Mouse (Mus musculus): ENCODE data around the gene Rmnd5b. TPM values are rescaled to one million over a fixed set of nuclear protein-coding genes. Genes with fewer than 3 reads are reported as not detected.
A peak's percentile ranks its signal among the peaks of the same experiment; 100 is the strongest.
"Not testable (repeated sequence)": the region's sequence is repeated elsewhere in the genome, so short reads cannot be mapped to it uniquely, and the experiment has no call there.

Gene Rmnd5b
- polyA plus RNA-seq, 1 experiment from 2014 or later = 34.2 TPM

- peak overlapping the region; percentile 52 for H3K4me2 ChIP-seq (replicated peaks; ENCODE audit: low read depth)
- H3K27me3 ChIP-seq (replicated peaks; ENCODE audit: control insufficient read depth, insufficient read depth, low read length) = no peaks in the 10 kb centered on the region
- no peaks in the 10 kb centered on the region; the same call in 1 of the 2 replicates for H3K36me3 ChIP-seq (ENCODE audit: control insufficient read depth, insufficient read depth)
- H3K9ac ChIP-seq (ENCODE audit: low read depth, low read length) = 0 out of 2 replicates have a peak overlapping the region, but pooled peaks have one; percentile 17
- no peak overlapping the region; the same call in 1 of the 2 replicates for H3K4me3 ChIP-seq (ENCODE audit: low read depth, low read length)
- H3K9me3 ChIP-seq (ENCODE audit: control insufficient read depth) = no peaks in the 10 kb centered on the region
- H3K27ac ChIP-seq (ENCODE audit: low read depth, low read length) = peak overlapping the region; percentile 41
- TF ChIP-seq CTCF (IDR thresholded peaks at IDR 0.05; ENCODE audit: low read depth) = no peak
- ATAC-seq = no peak
- 0 out of 2 replicates have a peak, but pooled peaks cover 3% of the 10 kb centered on the region for H3K4me1 ChIP-seq (replicated peaks; ENCODE audit: control insufficient read depth, insufficient read depth, low read length)
- 15% methylated on average over 17 of the region's 17 CpGs for WGBS
These were observed 2.3 kb upstream of the Rmnd5b start for GRCm38 (mm10) chr11:51637971-51638414.

- WGBS = 4% methylated on average over 6 of the region's 6 CpGs
- Histone ChIP-seq H3K4me2 (replicated peaks; ENCODE audit: low read depth) (peak overlapping the region; percentile 75), H3K9me3 (ENCODE audit: control insufficient read depth) (no peaks in the 10 kb centered on the region), H3K27ac (ENCODE audit: low read depth, low read length) (peak overlapping the region; percentile 94), H3K36me3 (ENCODE audit: control insufficient read depth, insufficient read depth) (no peaks in the 10 kb centered on the region; the same call in 1 of the 2 replicates), H3K4me1 (replicated peaks; ENCODE audit: control insufficient read depth, insufficient read depth, low read length) (0 out of 2 replicates have a peak, but pooled peaks cover 3% of the 10 kb centered on the region), H3K4me3 (ENCODE audit: low read depth, low read length) (peak overlapping the region; percentile 81), H3K9ac (ENCODE audit: low read depth, low read length) (peak overlapping the region; percentile 74), H3K27me3 (replicated peaks; ENCODE audit: control insufficient read depth, insufficient read depth, low read length) (no peaks in the 10 kb centered on the region)
- peak; percentile 77 for TF ChIP-seq CTCF (IDR thresholded peaks at IDR 0.05; ENCODE audit: low read depth)
- peak; percentile 59 for ATAC-seq
These were observed 608 bp upstream of the Rmnd5b start for GRCm38 (mm10) chr11:51636323-51636684.

GRCm38 (mm10) chr11:51635127-51635524, 570 bp downstream of the Rmnd5b start:
- Histone ChIP-seq H3K9ac (ENCODE audit: low read depth, low read length) (peak overlapping the region; percentile 74), H3K4me2 (replicated peaks; ENCODE audit: low read depth) (peak overlapping the region; percentile 75), H3K27me3 (replicated peaks; ENCODE audit: control insufficient read depth, insufficient read depth, low read length) (no peaks in the 10 kb centered on the region), H3K4me3 (ENCODE audit: low read depth, low read length) (peak overlapping the region; percentile 81), H3K9me3 (ENCODE audit: control insufficient read depth) (no peaks in the 10 kb centered on the region), H3K36me3 (ENCODE audit: control insufficient read depth, insufficient read depth) (no peaks in the 10 kb centered on the region), H3K27ac (ENCODE audit: low read depth, low read length) (peak overlapping the region; percentile 94), H3K4me1 (replicated peaks; ENCODE audit: control insufficient read depth, insufficient read depth, low read length) (0 out of 2 replicates have a peak, but pooled peaks cover 3% of the 10 kb centered on the region)
- 7% methylated on average over 6 of the region's 6 CpGs for WGBS
- ATAC-seq = no peak
- TF ChIP-seq CTCF (IDR thresholded peaks at IDR 0.05; ENCODE audit: low read depth) = no peak

DNA sequence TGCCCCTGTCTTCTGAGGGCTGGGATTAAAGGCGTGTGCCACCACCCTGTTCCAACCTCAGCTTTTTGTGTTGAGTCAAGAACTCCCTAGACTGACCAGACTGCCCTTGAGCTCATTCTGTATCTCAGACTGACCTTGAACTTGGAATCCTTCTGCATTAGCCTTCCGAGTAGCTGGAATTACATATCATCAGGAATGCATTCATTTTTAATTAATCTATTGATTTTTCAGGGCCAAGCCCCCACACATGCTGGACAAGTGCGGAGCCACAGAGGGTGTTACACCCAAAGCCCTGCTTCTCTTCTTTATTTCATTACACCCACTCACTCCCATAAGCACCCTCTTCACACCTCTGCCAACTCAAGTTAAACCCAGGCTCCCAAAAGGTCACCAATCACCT, 2.0 kb downstream of the Rmnd5b start:
- Histone ChIP-seq H3K27ac (ENCODE audit: low read depth, low read length) (no peak overlapping the region), H3K4me1 (replicated peaks; ENCODE audit: control insufficient read depth, insufficient read depth, low read length) (0 out of 2 replicates have a peak, but pooled peaks cover 3% of the 10 kb centered on the region), H3K9ac (ENCODE audit: low read depth, low read length) (no peak overlapping the region), H3K27me3 (replicated peaks; ENCODE audit: control insufficient read depth, insufficient read depth, low read length) (no peaks in the 10 kb centered on the region), H3K4me2 (replicated peaks; ENCODE audit: low read depth) (no peak overlapping the region), H3K36me3 (ENCODE audit: control insufficient read depth, insufficient read depth) (no peaks in the 10 kb centered on the region; the same call in 1 of the 2 replicates), H3K9me3 (ENCODE audit: control insufficient read depth) (no peaks in the 10 kb centered on the region), H3K4me3 (ENCODE audit: low read depth, low read length) (no peak overlapping the region)
- WGBS = 88% methylated on average over 3 of the region's 3 CpGs
- TF ChIP-seq CTCF (IDR thresholded peaks at IDR 0.05; ENCODE audit: low read depth) = no peak
- no peak for ATAC-seq

DNA sequence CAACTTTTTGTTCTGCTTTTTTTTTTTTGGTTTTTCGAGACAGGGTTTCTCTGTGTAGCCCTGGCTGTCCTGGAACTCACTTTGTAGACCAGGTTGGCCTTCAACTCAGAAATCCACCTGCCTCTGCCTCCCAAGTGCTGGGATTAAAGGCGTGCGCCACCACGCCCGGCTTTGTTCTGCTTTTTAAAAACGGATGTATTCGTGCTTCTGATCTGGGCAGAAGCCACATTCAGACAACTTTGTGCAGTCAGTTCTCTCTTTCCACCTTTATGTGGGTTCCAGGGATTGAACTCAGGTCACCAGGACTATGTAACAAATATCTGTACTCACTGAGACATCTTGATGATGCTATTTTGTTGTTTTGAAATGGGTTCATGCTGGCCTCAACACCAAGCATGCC, 2.5 kb downstream of the Rmnd5b start:
- H3K27ac ChIP-seq (ENCODE audit: low read depth, low read length); H3K9ac ChIP-seq (ENCODE audit: low read depth, low read length); ATAC-seq; H3K4me3 ChIP-seq (ENCODE audit: low read depth, low read length); H3K36me3 ChIP-seq (ENCODE audit: control insufficient read depth, insufficient read depth); H3K27me3 ChIP-seq (replicated peaks; ENCODE audit: control insufficient read depth, insufficient read depth, low read length); H3K4me2 ChIP-seq (replicated peaks; ENCODE audit: low read depth); H3K9me3 ChIP-seq (ENCODE audit: control insufficient read depth); H3K4me1 ChIP-seq (replicated peaks; ENCODE audit: control insufficient read depth, insufficient read depth, low read length): not testable (repeated sequence)
- 92% methylated on average over 7 of the region's 7 CpGs for WGBS

- Histone ChIP-seq H3K9me3 (ENCODE audit: control insufficient read depth) (no peaks in the 10 kb centered on the region), H3K27me3 (replicated peaks; ENCODE audit: control insufficient read depth, insufficient read depth, low read length) (no peaks in the 10 kb centered on the region), H3K4me3 (ENCODE audit: low read depth, low read length) (no peak overlapping the region), H3K27ac (ENCODE audit: low read depth, low read length) (no peak overlapping the region; the same call in 1 of the 2 replicates), H3K4me1 (replicated peaks; ENCODE audit: control insufficient read depth, insufficient read depth, low read length) (no peaks in the 10 kb centered on the region), H3K36me3 (ENCODE audit: control insufficient read depth, insufficient read depth) (no peaks in the 10 kb centered on the region; the same call in none of the 2 replicates), H3K9ac (ENCODE audit: low read depth, low read length) (no peak overlapping the region), H3K4me2 (replicated peaks; ENCODE audit: low read depth) (no peak overlapping the region)
- no peak for TF ChIP-seq CTCF (IDR thresholded peaks at IDR 0.05; ENCODE audit: low read depth)
- WGBS = 79% methylated on average over 6 of the region's 6 CpGs
- ATAC-seq = no peak
These were observed 3.5 kb downstream of the Rmnd5b start for GRCm38 (mm10) chr11:51632130-51632753.
